Mouse (Mus musculus): Measurements from ENCODE around the gene Slc20a1. TPM values are rescaled to one million over a fixed set of nuclear protein-coding genes. Genes with fewer than 3 reads are reported as not detected.

The Slc20a1 gene
- 100 to 1,000 TPM in 1 of 2 experiments, 10 to 100 TPM in 1; 97.4 to 124 TPM for total RNA-seq (2021)
- long read RNA-seq, transcript Slc20a1-201 (11 exons, 3,316 nt): major isoform, 7 of 17 reads
- long read RNA-seq, partial matches to known transcripts: 7 of 17 reads
- long read RNA-seq, other reads (novel, unspliced or antisense): 3 of 17 reads

DNA sequence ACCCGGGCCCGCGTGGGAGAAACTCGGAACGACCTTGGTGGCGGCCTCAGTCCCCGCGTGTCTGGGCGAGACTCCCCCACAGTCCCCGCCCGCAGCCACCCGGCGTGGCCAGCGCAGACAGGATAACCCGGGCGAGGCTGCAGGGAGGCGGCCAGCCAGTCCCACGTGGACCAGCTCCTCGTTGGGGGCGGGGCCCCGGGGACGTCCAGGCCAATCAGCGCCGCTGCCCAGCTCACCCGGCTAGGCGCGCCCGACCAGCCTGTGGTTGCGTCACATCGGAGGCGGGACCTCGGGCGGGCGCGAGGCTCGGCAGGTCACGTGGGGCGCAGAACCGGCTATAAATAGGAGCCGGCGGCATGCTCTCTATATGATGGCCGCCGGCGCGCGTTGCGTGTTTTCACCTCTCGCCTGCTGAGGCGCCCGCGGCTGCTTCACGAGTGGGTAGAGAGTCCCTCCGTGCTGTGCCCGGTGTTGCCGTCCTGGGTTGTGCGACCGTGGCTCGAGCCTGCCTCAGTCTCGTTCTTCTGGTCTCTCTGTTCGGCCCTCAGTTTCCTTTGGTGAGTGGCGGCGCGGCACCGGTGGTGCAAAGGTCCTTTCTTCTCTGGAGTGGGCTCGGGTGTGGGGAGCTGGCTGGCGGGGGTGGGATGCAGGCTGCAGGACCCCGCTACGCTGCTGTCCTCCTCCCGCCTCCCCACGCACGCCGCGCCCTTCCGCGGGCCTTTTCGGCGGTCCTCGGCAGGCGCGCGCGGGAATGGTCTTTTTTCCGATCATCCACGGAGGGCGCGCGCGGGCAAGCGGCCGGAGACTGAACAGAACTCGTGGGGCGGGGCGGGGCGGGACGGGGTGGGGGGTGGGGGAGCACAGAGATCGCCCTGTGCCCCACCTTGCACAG, at the start of gene Slc20a1:
TSS of gene Slc20a1 (plus strand) at position 329 of the 892 bp plus-strand sequence.
- DNase-seq (ENCODE audit: low spot score in 2 of 2): peak; percentile 98 to 99

DNA sequence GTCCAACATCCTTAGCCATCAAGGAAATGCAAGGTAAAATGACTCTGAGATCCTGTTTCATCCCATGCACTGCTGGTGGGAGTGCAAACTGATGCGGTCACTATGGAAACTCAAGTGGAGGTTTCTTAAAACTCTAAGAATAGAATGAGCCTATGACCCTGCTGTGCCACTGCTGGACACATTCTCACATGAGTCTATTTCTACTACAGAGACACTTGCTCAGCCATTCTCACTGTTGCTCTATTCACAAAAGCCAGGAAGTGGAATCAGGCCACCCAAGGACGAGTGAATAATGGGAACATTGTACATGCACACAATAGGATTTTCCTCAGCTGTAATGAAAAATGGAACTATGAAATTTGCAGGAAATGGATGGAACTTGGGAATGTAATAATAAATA, 49.7 kb upstream of the Slc20a1 start:
- no peak for DNase-seq (ENCODE audit: low spot score in 2 of 2)

GRCm38 (mm10) chr2:129150386-129150785, 48.2 kb upstream of the Slc20a1 start:
- no peak for DNase-seq (ENCODE audit: low spot score in 2 of 2)

- DNase-seq (ENCODE audit: low spot score in 2 of 2): no peak
Measured at GRCm38 (mm10) chr2:129151111-129151510, 47.5 kb upstream of the Slc20a1 start.

DNA sequence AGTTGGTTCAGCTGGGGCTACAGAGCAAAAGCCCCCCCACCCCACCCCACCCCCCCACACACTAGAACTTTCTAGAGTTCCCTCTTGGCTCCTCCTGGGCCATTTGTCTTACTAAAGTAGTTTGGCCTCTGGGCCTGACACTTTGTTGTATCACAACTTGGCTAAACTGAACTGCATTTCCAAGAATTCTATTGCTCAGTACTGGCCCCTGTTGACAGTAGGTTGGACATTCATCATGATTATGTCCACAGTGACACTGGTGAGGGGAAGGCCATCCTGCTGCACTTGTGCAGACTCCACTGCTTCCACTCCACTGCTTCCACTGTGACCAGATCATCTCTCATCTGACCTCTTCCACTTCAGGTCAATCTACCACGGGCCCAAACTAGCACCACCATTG, 45.8 kb upstream of the Slc20a1 start:
- DNase-seq (ENCODE audit: low spot score in 2 of 2): no peak

GRCm38 (mm10) chr2:129164815-129165214, 33.7 kb upstream of the Slc20a1 start:
- no peak for DNase-seq (ENCODE audit: low spot score in 2 of 2)

- no peak for DNase-seq (ENCODE audit: low spot score in 2 of 2)
Measured at GRCm38 (mm10) chr2:129166466-129167463, 31.8 kb upstream of the Slc20a1 start.

GRCm38 (mm10) chr2:129173386-129173785, 25.2 kb upstream of the Slc20a1 start:
- no peak for DNase-seq (ENCODE audit: low spot score in 2 of 2)

GRCm38 (mm10) chr2:129174474-129174873, 24.1 kb upstream of the Slc20a1 start:
- DNase-seq (ENCODE audit: low spot score in 2 of 2): peak; percentile 58 to 67

DNA sequence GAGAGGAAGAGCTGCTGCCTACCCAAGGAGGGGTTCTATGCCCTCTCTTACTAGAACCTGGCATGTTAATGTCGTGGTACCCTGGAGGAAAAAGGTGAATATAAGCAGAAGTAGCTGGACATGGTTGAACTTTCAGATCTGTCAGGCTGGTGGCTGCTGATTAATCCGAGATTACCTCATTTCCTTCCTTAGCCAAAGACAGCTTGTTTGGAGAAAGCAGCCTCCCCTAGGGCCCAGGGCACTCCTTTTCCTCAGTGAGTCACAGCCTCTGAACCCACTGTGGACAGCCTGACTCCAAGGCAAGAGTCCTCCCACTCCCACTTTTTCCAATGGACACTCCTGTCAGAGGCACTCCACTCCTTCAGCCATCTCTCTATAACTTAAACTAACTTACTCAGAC, 22.9 kb upstream of the Slc20a1 start:
- no peak for DNase-seq (ENCODE audit: low spot score in 2 of 2)

- no peak for DNase-seq (ENCODE audit: low spot score in 2 of 2)
Measured at GRCm38 (mm10) chr2:129176676-129177420, 21.7 kb upstream of the Slc20a1 start.

GRCm38 (mm10) chr2:129177661-129178060, 20.9 kb upstream of the Slc20a1 start:
- DNase-seq (ENCODE audit: low spot score in 2 of 2): no peak

GRCm38 (mm10) chr2:129178182-129178908, 20.2 kb upstream of the Slc20a1 start:
- DNase-seq (ENCODE audit: low spot score in 2 of 2): no peak

- no peak for DNase-seq (ENCODE audit: low spot score in 2 of 2)
Measured at GRCm38 (mm10) chr2:129179946-129180853, 18.4 kb upstream of the Slc20a1 start.

DNA sequence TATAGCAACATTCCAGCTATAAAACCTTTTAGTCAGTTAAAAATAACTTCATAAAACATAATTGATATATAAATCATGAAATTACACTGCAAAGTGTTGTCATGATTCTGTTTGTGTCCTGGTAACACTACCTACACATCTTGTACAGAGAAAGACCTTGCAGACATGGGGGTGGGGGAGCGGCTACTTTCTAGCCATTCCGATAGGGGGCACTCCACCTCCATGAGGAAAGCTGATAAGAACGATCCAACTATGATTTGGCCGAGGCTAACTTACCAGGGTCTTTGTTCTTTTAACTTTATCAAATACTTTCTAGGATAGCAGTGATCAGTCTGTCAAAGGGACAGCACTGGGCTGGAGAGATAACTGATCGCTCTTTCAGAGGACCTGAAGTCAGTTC, 17.1 kb upstream of the Slc20a1 start:
- DNase-seq (ENCODE audit: low spot score in 2 of 2): no peak

- DNase-seq (ENCODE audit: low spot score in 2 of 2): no peak
Measured at GRCm38 (mm10) chr2:129182412-129182811, 16.2 kb upstream of the Slc20a1 start.

DNA sequence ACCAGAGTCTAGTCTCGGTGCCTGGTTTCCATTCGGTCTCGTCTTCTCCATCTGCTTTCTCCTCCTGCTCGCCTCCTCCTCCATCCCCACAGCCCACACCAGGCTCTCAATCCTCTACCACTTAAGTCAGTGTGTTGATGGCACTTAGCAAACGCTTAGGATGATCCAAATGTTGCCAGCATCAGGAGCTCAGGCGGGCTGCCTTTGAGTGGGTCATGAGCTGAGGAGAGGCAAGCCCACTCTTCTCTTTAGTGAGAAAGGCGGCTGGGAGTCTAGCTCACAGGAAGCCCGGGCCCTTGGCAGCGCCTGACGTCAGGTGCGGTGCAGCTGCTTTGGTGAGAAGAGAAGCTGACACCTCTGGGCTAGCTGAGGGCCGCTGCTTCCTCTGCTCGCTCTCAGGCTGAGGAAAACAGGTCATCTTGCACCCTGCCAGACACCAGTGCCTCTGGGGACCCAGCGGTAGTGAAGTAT, 15.0 kb upstream of the Slc20a1 start:
- DNase-seq (ENCODE audit: low spot score in 2 of 2): no peak

DNA sequence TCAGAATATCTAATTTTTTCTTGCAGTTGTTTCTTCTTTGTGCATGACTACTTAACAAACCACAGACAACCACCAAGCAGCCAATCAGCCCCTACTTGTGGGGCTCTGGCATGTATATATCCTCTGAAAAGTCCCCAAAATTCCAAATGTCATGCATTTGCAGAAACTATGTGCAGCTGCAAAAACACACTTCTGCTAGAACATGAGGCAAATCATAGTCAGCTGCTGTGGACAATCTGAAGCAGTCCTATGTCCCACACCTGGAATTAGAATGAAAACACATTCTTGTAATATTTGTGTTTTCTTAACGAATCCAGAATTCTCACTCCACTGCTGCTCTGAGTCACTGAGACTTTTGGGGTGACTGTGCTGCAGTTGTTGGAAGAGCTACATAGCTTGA, 13.7 kb upstream of the Slc20a1 start:
- DNase-seq (ENCODE audit: low spot score in 2 of 2): no peak

Data from layer of hippocampus, postnatal 10 days (tissue).